Mouse (Mus musculus): ENCODE data around the gene Zfp462. TPM values are rescaled to one million over a fixed set of nuclear protein-coding genes. Genes with fewer than 3 reads are reported as not detected.

Gene Zfp462
- polyA plus RNA-seq, 1 experiment from 2014 or later, result 4.7 TPM

GRCm38 (mm10) chr4:55003128-55003527 lies 58.3 kb downstream of the Zfp462 start:
- peaks cover 37% of the 10 kb centered on the region for H3K4me1 ChIP-seq
- 54% methylated on average over 6 of the region's 6 CpGs for WGBS
- H3K9me3 ChIP-seq (replicated peaks), result no peaks in the 10 kb centered on the region
- H3K27me3 ChIP-seq, result no peaks in the 10 kb centered on the region
- H3K4me2 ChIP-seq, result no peak overlapping the region
- no peak overlapping the region for H3K4me3 ChIP-seq (replicated peaks)
- H3K27ac ChIP-seq, result no peak overlapping the region
- no peak for ATAC-seq (replicated peaks; ENCODE audit: low FRiP score)
- H3K36me3 ChIP-seq, result peaks cover 10% of the 10 kb centered on the region
- no peak overlapping the region for H3K9ac ChIP-seq

GRCm38 (mm10) chr4:55005066-55005465 lies 60.2 kb downstream of the Zfp462 start:
- Histone ChIP-seq H3K27me3 (no peaks in the 10 kb centered on the region), H3K27ac (peak overlapping the region; percentile 89), H3K36me3 (peaks cover 30% of the 10 kb centered on the region), H3K4me2 (peak overlapping the region; percentile 51), H3K4me1 (peaks cover 37% of the 10 kb centered on the region), H3K4me3 (replicated peaks) (peak overlapping the region; percentile 11), H3K9me3 (replicated peaks) (no peaks in the 10 kb centered on the region), H3K9ac (peak overlapping the region; percentile 17; the same call in 1 of the 2 replicates)
- WGBS, result 17% methylated on average over 4 of the region's 4 CpGs
- peak; percentile 57; the same call in 1 of the 2 replicates for ATAC-seq (replicated peaks; ENCODE audit: low FRiP score)

- peaks cover 37% of the 10 kb centered on the region for H3K4me1 ChIP-seq
- peak overlapping the region; percentile 51 for H3K4me2 ChIP-seq
- H3K27ac ChIP-seq, result peak overlapping the region; percentile 89
- H3K9ac ChIP-seq, result peak overlapping the region; percentile 17; the same call in 1 of the 2 replicates
- peak overlapping the region; percentile 11 for H3K4me3 ChIP-seq (replicated peaks)
- peak; percentile 82 for ATAC-seq (replicated peaks; ENCODE audit: low FRiP score)
- H3K27me3 ChIP-seq, result no peaks in the 10 kb centered on the region
- WGBS, result 16% methylated on average over 9 of the region's 9 CpGs
- H3K9me3 ChIP-seq (replicated peaks), result no peaks in the 10 kb centered on the region
- H3K36me3 ChIP-seq, result peaks cover 34% of the 10 kb centered on the region
These were observed 60.7 kb downstream of the Zfp462 start for GRCm38 (mm10) chr4:55005521-55005969.

GRCm38 (mm10) chr4:55006024-55006423 lies 61.2 kb downstream of the Zfp462 start:
- peak overlapping the region; percentile 51 for H3K4me2 ChIP-seq
- no peak overlapping the region for H3K9ac ChIP-seq
- H3K36me3 ChIP-seq, result peaks cover 39% of the 10 kb centered on the region
- WGBS, result 68% methylated on average over 1 of the region's 1 CpGs
- ATAC-seq (replicated peaks; ENCODE audit: low FRiP score), result no peak
- peaks cover 37% of the 10 kb centered on the region for H3K4me1 ChIP-seq
- peak overlapping the region; percentile 89 for H3K27ac ChIP-seq
- no peaks in the 10 kb centered on the region for H3K27me3 ChIP-seq
- no peaks in the 10 kb centered on the region for H3K9me3 ChIP-seq (replicated peaks)
- peak overlapping the region; percentile 11; the same call in 1 of the 2 replicates for H3K4me3 ChIP-seq (replicated peaks)

- H3K27me3 ChIP-seq, result no peaks in the 10 kb centered on the region
These were observed 63.8 kb downstream of the Zfp462 start for GRCm38 (mm10) chr4:55008616-55009015.

GRCm38 (mm10) chr4:55011391-55011790 lies 66.5 kb downstream of the Zfp462 start:
- H3K9me3 ChIP-seq (replicated peaks), result no peaks in the 10 kb centered on the region
- no peak overlapping the region for H3K4me3 ChIP-seq (replicated peaks)
- H3K4me1 ChIP-seq, result peaks cover 6% of the 10 kb centered on the region
- H3K27me3 ChIP-seq, result no peaks in the 10 kb centered on the region
- no peak overlapping the region for H3K27ac ChIP-seq
- H3K36me3 ChIP-seq, result peaks cover 91% of the 10 kb centered on the region
- H3K9ac ChIP-seq, result no peak overlapping the region
- WGBS, result 92% methylated on average over 12 of the region's 12 CpGs
- H3K4me2 ChIP-seq, result no peak overlapping the region
- no peak for ATAC-seq (replicated peaks; ENCODE audit: low FRiP score)

More at GRCm38 (mm10) chr4:55008616-55009015, 63.8 kb downstream of the Zfp462 start:
- Histone ChIP-seq H3K27ac (no peak overlapping the region), H3K9ac (no peak overlapping the region), H3K4me3 (replicated peaks) (no peak overlapping the region), H3K4me2 (no peak overlapping the region), H3K36me3 (peaks cover 65% of the 10 kb centered on the region), H3K4me1 (peaks cover 30% of the 10 kb centered on the region), H3K9me3 (replicated peaks) (no peaks in the 10 kb centered on the region)
- WGBS, result 94% methylated on average over 14 of the region's 14 CpGs
- ATAC-seq (replicated peaks; ENCODE audit: low FRiP score), result no peak

GRCm38 (mm10) chr4:55013563-55014248 lies 68.9 kb downstream of the Zfp462 start:
- Histone ChIP-seq H3K27ac (0 out of 2 replicates have a peak overlapping the region, but pooled peaks have one; percentile 13), H3K4me2 (no peak overlapping the region), H3K9ac (no peak overlapping the region), H3K4me3 (replicated peaks) (no peak overlapping the region), H3K36me3 (peaks cover 96% of the 10 kb centered on the region), H3K27me3 (no peaks in the 10 kb centered on the region), H3K9me3 (replicated peaks) (no peaks in the 10 kb centered on the region), H3K4me1 (peaks cover 6% of the 10 kb centered on the region; the same call in 1 of the 2 replicates)
- no peak for ATAC-seq (replicated peaks; ENCODE audit: low FRiP score)
- WGBS, result 71% methylated on average over 16 of the region's 16 CpGs

GRCm38 (mm10) chr4:55014731-55015463 lies 70.0 kb downstream of the Zfp462 start:
- H3K4me2 ChIP-seq, result no peak overlapping the region
- H3K36me3 ChIP-seq, result peaks cover 96% of the 10 kb centered on the region
- H3K27ac ChIP-seq, result peak overlapping the region; percentile 51
- peak; percentile 86 for ATAC-seq (replicated peaks; ENCODE audit: low FRiP score)
- 82% methylated on average over 13 of the region's 13 CpGs for WGBS
- H3K9ac ChIP-seq, result no peak overlapping the region
- H3K27me3 ChIP-seq, result no peaks in the 10 kb centered on the region
- no peak overlapping the region for H3K4me3 ChIP-seq (replicated peaks)
- no peaks in the 10 kb centered on the region for H3K9me3 ChIP-seq (replicated peaks)
- H3K4me1 ChIP-seq, result peaks cover 6% of the 10 kb centered on the region; the same call in 1 of the 2 replicates

- no peak for ATAC-seq (replicated peaks; ENCODE audit: low FRiP score)
- H3K27ac ChIP-seq, result peak overlapping the region; percentile 28; the same call in 1 of the 2 replicates
- H3K9ac ChIP-seq, result no peak overlapping the region
- H3K4me3 ChIP-seq (replicated peaks), result no peak overlapping the region
- peaks cover 96% of the 10 kb centered on the region for H3K36me3 ChIP-seq
- no peaks in the 10 kb centered on the region for H3K27me3 ChIP-seq
- peaks cover 6% of the 10 kb centered on the region; the same call in 1 of the 2 replicates for H3K4me1 ChIP-seq
- H3K4me2 ChIP-seq, result no peak overlapping the region
- H3K9me3 ChIP-seq (replicated peaks), result no peaks in the 10 kb centered on the region
- 92% methylated on average over 2 of the region's 2 CpGs for WGBS
These were observed 70.7 kb downstream of the Zfp462 start for GRCm38 (mm10) chr4:55015517-55015916.

- H3K4me1 ChIP-seq, result peaks cover 12% of the 10 kb centered on the region
- WGBS, result 54% methylated on average over 10 of the region's 10 CpGs
- no peak overlapping the region for H3K9ac ChIP-seq
- peak overlapping the region; percentile 62 for H3K27ac ChIP-seq
- no peak overlapping the region for H3K4me3 ChIP-seq (replicated peaks)
- H3K36me3 ChIP-seq, result peaks cover 40% of the 10 kb centered on the region
- no peaks in the 10 kb centered on the region for H3K9me3 ChIP-seq (replicated peaks)
- peak; percentile 64 for ATAC-seq (replicated peaks; ENCODE audit: low FRiP score)
- H3K4me2 ChIP-seq, result no peak overlapping the region
- H3K27me3 ChIP-seq, result no peaks in the 10 kb centered on the region
These were observed 81.3 kb downstream of the Zfp462 start for GRCm38 (mm10) chr4:55026109-55026646.

- Histone ChIP-seq H3K4me3 (replicated peaks) (no peak overlapping the region), H3K9ac (no peak overlapping the region), H3K27me3 (no peaks in the 10 kb centered on the region), H3K27ac (no peak overlapping the region), H3K9me3 (replicated peaks) (no peaks in the 10 kb centered on the region), H3K4me1 (peaks cover 18% of the 10 kb centered on the region), H3K4me2 (no peak overlapping the region), H3K36me3 (peaks cover 11% of the 10 kb centered on the region; the same call in 1 of the 2 replicates)
- ATAC-seq (replicated peaks; ENCODE audit: low FRiP score), result no peak
- 86% methylated on average over 5 of the region's 5 CpGs for WGBS
These were observed 85.6 kb downstream of the Zfp462 start for GRCm38 (mm10) chr4:55030401-55030800.

Measured in kidney, embryonic 15.5 days (tissue).